Mouse (Mus musculus) hindbrain, embryonic 14.5 days (tissue): Measurements from ENCODE around the gene Gimap9. TPM values are rescaled to one million over a fixed set of nuclear protein-coding genes. Genes with fewer than 3 reads are reported as not detected.

ENCODE experiments used
- ATAC-seq: fragments of 200-750 bp; cut with Nextera tagmentation; 2 replicates; pipeline ENCODE4 v1.8.0; 2017; ENCODE audit warnings: moderate number of reproducible peaks, mild to moderate bottlenecking, moderate TSS enrichment, moderate library complexity; ENCODE audit not compliant: low FRiP score
- DNase-seq: peaks from one replicate; pipeline ENCODE4 v3.0.0-alpha.2; 2015; ENCODE audit warnings: low spot score
- H3K27ac ChIP-seq: fragments of 300-500 bp; sonication (generic); 2 replicates; pipeline ENCODE4 v1.5.1; 2014; ENCODE audit warnings: mild to moderate bottlenecking, moderate library complexity
- H3K27me3 ChIP-seq: fragments of 300-500 bp; sonication (generic); 2 replicates; pipeline ENCODE4 v1.6.1; 2014; ENCODE audit warnings: mild to moderate bottlenecking, low read length, mixed read lengths; ENCODE audit not compliant: control insufficient read depth, insufficient read depth
- H3K36me3 ChIP-seq: fragments of 300-500 bp; sonication (generic); replicated peaks from 2 replicates; pipeline ENCODE4 v1.6.1; 2014; ENCODE audit not compliant: control insufficient read depth, insufficient read depth
- H3K4me1 ChIP-seq: fragments of 300-500 bp; sonication (generic); replicated peaks from 2 replicates; pipeline ENCODE4 v1.6.1; 2014; ENCODE audit warnings: antibody characterized with exemption, low read length, mixed read lengths; ENCODE audit not compliant: control insufficient read depth, insufficient read depth
- H3K4me2 ChIP-seq: fragments of 300-500 bp; sonication (generic); replicated peaks from 2 replicates; pipeline ENCODE4 v1.6.1; 2014; ENCODE audit warnings: mild to moderate bottlenecking, moderate library complexity
- H3K4me3 ChIP-seq: fragments of 300-500 bp; sonication (generic); replicated peaks from 2 replicates; pipeline ENCODE4 v1.5.1; 2014; ENCODE audit warnings: mild to moderate bottlenecking, low read length
- H3K9ac ChIP-seq: fragments of 300-500 bp; sonication (generic); 2 replicates; pipeline ENCODE4 v1.6.1; 2014
- H3K9me3 ChIP-seq: fragments of 300-500 bp; sonication (generic); 2 replicates; pipeline ENCODE4 v1.6.1; 2016; ENCODE audit warnings: low read length; ENCODE audit not compliant: control insufficient read depth
- WGBS: fragments of 180-500 bp; shearing (Covaris S2); extraction: QIAGEN DNeasy Blood & Tissue Kit; methylation state at CpG from one replicate; pipeline ENCODE4 v1.1.7; 2014; 5-methylcytosine and 5-hydroxymethylcytosine counted together
- polyA plus RNA-seq: library from polyadenylated mRNA; unstranded; fragments of >200 nt; fragmentation: Nextera tagmentation; extraction: Ambion mirVana; gene quantifications from 2 replicates; pipeline ENCODE4 v1.2.1, GENCODE M21; 2014

Gene Gimap9
- 1.2 and 1.6 TPM in 2 replicates for polyA plus RNA-seq

DNA sequence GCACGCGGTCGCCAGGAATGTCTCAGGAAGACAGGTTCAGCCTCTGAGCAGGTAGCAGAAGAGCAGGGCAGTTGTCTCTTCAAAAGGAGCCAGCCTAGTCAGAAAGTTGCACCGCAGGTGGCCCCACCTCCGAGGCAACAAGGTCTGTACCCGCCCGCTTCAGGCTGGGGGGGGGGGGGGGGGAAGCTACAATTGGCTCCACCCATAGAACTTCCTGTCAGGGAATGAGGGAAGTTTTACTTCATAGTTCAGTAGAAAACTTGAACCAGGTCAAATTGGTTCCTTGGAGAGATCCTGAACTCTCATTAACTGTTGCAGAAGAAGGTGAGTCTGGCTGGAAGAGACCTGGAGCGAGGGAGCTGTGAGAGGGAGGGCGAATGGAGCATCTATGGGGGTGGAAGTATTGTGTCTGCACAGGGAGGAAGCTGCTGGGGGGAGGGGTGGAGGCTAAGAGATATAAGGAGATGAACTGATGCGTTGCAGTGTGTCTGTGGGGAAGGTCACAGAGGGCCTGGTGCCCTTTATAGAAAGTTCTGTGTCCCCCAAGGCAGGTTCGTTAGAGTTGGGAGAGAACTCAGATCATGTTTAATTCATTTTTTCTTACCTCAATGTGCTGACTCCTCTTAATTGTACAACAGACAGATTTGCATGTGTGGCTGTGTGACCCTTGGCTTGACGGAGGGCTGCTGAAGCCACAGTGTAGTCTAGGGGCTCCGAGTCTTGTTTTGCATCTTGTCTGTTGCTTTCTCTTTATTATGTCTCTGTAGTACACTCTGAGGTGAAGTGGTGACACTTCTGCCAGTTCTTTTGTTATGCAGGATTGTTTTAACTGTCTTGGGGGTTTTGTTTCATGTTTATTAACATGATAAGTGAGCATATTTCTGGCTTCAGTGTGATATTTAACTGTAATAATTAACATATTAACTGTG is at the start of gene Gimap9:
Gene Gimap9 (plus strand): TSS at position 199 of the 929 bp plus-strand sequence.
- Histone ChIP-seq H3K27ac (no peak within 1 kb of the TSS), H3K4me1 (no peaks in the 10 kb centered on the region), H3K27me3 (no peaks in the 10 kb centered on the region), H3K4me3 (no peak within 1 kb of the TSS; the same call in 1 of the 2 replicates), H3K9me3 (no peaks in the 10 kb centered on the region), H3K9ac (no peak within 1 kb of the TSS), H3K4me2 (peak within 1 kb of the TSS; percentile 29), H3K36me3 (no peaks in the 10 kb centered on the region)
- 15% methylated on average over 13 of the region's 13 CpGs for WGBS
- ATAC-seq (no peak), DNase-seq (no peak)

DNA sequence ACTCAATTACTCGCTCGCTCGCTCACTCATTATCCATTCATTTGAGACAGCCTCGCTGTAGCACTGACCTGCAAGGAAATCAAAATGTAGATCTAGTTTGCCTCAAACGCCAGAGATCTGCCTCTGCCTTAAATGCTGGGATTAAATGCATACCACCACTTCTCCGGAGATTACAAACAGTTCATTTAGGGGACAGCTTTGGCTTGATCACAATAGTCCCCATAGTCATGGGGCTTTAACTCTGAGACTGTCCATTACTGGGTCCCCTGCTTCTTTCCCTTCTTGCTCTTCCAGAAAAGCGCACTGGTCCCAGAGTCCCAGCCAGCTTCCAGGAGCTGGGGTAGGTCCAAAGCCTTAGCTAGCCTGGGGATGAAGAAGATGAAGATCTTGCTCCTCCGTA is 49.5 kb upstream of the Gimap9 start, which contains the start of gene AI854703:
Gene AI854703 (plus strand): TSS at position 301 of the 400 bp plus-strand sequence.
- 30% methylated on average over 8 of the region's 8 CpGs for WGBS
- H3K4me3 ChIP-seq = peak within 1 kb of the TSS; percentile 49
- peaks cover 18% of the 10 kb centered on the region for H3K27me3 ChIP-seq
- H3K9ac ChIP-seq = peak within 1 kb of the TSS; percentile 60
- 0 out of 2 replicates have a peak, but pooled peaks cover 5% of the 10 kb centered on the region for H3K36me3 ChIP-seq
- ATAC-seq (no peak), DNase-seq (no peak)
- no peaks in the 10 kb centered on the region for H3K9me3 ChIP-seq
- H3K4me1 ChIP-seq = peaks cover 12% of the 10 kb centered on the region
- H3K27ac ChIP-seq = no peak within 1 kb of the TSS
- H3K4me2 ChIP-seq = peak within 1 kb of the TSS; percentile 76

DNA sequence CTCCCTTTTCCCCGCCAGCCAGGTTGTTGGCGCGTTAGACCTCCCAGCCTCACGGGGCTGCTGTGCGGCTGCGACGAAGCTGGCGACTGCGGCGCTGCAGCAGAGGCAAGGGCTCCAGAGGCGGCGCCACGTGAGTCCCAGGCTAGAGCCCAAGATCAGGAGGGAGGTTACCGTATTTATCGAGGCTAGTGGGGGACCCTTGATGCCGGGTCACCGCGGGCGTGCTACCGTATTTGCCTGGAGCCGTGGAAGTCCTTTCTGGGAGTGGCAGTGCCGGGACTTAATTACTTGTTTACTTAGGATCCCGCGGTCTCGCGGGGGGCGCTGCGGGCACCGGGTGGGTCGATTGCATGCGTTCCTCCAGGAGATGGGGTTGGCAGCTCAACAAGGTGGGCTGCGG is 48.9 kb upstream of the Gimap9 start:
- ATAC-seq (no peak), DNase-seq (peak; percentile 45)
- Histone ChIP-seq H3K9me3 (no peaks in the 10 kb centered on the region), H3K9ac (peak overlapping the region; percentile 60), H3K4me1 (peaks cover 12% of the 10 kb centered on the region), H3K36me3 (0 out of 2 replicates have a peak, but pooled peaks cover 2% of the 10 kb centered on the region), H3K4me3 (peak overlapping the region; percentile 49), H3K27me3 (peaks cover 18% of the 10 kb centered on the region), H3K27ac (no peak overlapping the region), H3K4me2 (peak overlapping the region; percentile 76)
- under 1% methylated on average over 32 of the region's 32 CpGs for WGBS

GRCm38 (mm10) chr6:48627511-48627924 is 48.4 kb upstream of the Gimap9 start:
- Histone ChIP-seq H3K36me3 (no peaks in the 10 kb centered on the region), H3K9me3 (no peaks in the 10 kb centered on the region), H3K9ac (peak overlapping the region; percentile 60), H3K4me3 (peak overlapping the region; percentile 49), H3K4me1 (peaks cover 12% of the 10 kb centered on the region), H3K4me2 (peak overlapping the region; percentile 76), H3K27ac (no peak overlapping the region), H3K27me3 (peaks cover 18% of the 10 kb centered on the region)
- 5% methylated on average over 7 of the region's 7 CpGs for WGBS
- DNase-seq (no peak), ATAC-seq (no peak; the same call in 1 of the 2 replicates)

- no peaks in the 10 kb centered on the region for H3K36me3 ChIP-seq
- ATAC-seq (no peak), DNase-seq (no peak)
- peaks cover 18% of the 10 kb centered on the region for H3K27me3 ChIP-seq
- no peak overlapping the region for H3K9ac ChIP-seq
- no peaks in the 10 kb centered on the region for H3K9me3 ChIP-seq
- 79% methylated on average over 3 of the region's 3 CpGs for WGBS
- no peak overlapping the region for H3K4me2 ChIP-seq
- H3K4me3 ChIP-seq = no peak overlapping the region
- H3K27ac ChIP-seq = no peak overlapping the region
- H3K4me1 ChIP-seq = peaks cover 12% of the 10 kb centered on the region
These were observed 47.6 kb upstream of the Gimap9 start for GRCm38 (mm10) chr6:48628377-48628776.

- no peaks in the 10 kb centered on the region for H3K36me3 ChIP-seq
- no peaks in the 10 kb centered on the region for H3K9me3 ChIP-seq
These were observed 46.9 kb upstream of the Gimap9 start for GRCm38 (mm10) chr6:48628808-48629660.

DNA sequence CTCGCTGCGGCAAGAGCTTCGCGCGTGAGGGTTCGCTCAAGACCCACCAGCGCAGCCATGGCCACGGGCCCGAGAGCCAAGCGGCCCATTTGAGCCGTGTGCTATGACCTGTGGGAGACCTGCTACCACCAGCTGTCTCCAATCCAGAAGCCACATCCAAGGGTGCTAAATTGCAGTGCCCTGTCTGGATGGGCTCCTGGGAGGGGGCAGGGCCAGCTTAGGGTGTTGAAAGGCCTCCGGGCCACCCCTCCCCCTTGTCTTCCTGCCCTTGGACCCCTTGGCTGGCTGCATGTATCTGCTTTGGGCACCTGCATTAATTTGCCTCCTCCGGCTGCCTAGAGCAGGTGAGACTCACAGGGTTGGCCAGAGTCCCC is 46.3 kb upstream of the Gimap9 start:
- Histone ChIP-seq H3K9ac (peak overlapping the region; percentile 64), H3K4me1 (peaks cover 12% of the 10 kb centered on the region), H3K4me2 (peak overlapping the region; percentile 87), H3K4me3 (peak overlapping the region; percentile 44), H3K36me3 (no peaks in the 10 kb centered on the region), H3K27me3 (peaks cover 18% of the 10 kb centered on the region), H3K27ac (peak overlapping the region; percentile 49; the same call in 1 of the 2 replicates), H3K9me3 (no peaks in the 10 kb centered on the region)
- 21% methylated on average over 13 of the region's 13 CpGs for WGBS
- ATAC-seq (no peak; the same call in 1 of the 2 replicates), DNase-seq (no peak)

More at GRCm38 (mm10) chr6:48628808-48629660, 46.9 kb upstream of the Gimap9 start:
- H3K9ac ChIP-seq = peak overlapping the region; percentile 64
- DNase-seq (peak; percentile 31), ATAC-seq (peak; percentile 64)
- H3K4me1 ChIP-seq = peaks cover 12% of the 10 kb centered on the region
- H3K27ac ChIP-seq = peak overlapping the region; percentile 49; the same call in 1 of the 2 replicates
- H3K4me2 ChIP-seq = peak overlapping the region; percentile 87
- H3K27me3 ChIP-seq = peaks cover 18% of the 10 kb centered on the region
- H3K4me3 ChIP-seq = peak overlapping the region; percentile 44
- WGBS = 5% methylated on average over 54 of the region's 54 CpGs

GRCm38 (mm10) chr6:48630831-48631230 is 45.1 kb upstream of the Gimap9 start:
- DNase-seq = no peak
- ATAC-seq = no peak
- Histone ChIP-seq H3K9ac (no peak overlapping the region), H3K4me2 (no peak overlapping the region), H3K4me1 (peaks cover 12% of the 10 kb centered on the region), H3K27ac (no peak overlapping the region), H3K27me3 (peaks cover 15% of the 10 kb centered on the region), H3K36me3 (no peaks in the 10 kb centered on the region), H3K9me3 (no peaks in the 10 kb centered on the region), H3K4me3 (no peak overlapping the region)
- 94% methylated on average over 8 of the region's 8 CpGs for WGBS
